Mouse (Mus musculus) kidney, adult 2 months (tissue): Measurements from ENCODE around the gene Ppp1r13b.

Experiments
- CTCF ChIP-seq: fragments of 200-500 bp; conservative IDR thresholded peaks from 2 replicates; pipeline ENCODE4 v1.5.1; 2011; ENCODE audit warnings: low read depth, mild to moderate bottlenecking, control low read depth, low read length, moderate library complexity, mixed read lengths; ENCODE audit not compliant: insufficient read depth, insufficient read length
- POLR2A ChIP-seq: fragments of 200-500 bp; IDR thresholded peaks from one replicate; pipeline ENCODE4 v1.6.1; 2011; ENCODE audit warnings: low read depth, low read length, control low read depth

DNA sequence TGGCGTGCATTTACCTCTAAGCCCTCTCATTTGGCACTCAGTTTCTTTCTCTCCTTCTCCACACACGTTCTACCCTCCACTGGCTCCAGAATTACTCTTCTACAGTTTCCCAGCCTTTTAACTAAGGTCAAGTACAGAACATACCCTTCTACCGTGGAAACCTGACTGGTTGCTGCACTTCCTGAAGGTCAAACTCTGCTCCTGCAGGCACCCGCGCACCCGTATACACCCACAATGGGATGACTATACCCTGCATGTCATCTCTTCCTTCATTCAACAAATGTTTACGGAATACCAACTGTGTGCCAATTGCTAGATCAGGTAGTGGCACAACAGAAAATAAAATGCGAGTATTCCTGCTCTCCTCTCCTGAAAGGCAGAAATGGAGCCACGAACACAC lies 9.2 kb downstream of the Ppp1r13b start:
- no peak for TF ChIP-seq CTCF
- no peak for TF ChIP-seq POLR2A
